Mouse (Mus musculus): ENCODE measurements around the gene Styxl1.

Styxl1 gene

DNA sequence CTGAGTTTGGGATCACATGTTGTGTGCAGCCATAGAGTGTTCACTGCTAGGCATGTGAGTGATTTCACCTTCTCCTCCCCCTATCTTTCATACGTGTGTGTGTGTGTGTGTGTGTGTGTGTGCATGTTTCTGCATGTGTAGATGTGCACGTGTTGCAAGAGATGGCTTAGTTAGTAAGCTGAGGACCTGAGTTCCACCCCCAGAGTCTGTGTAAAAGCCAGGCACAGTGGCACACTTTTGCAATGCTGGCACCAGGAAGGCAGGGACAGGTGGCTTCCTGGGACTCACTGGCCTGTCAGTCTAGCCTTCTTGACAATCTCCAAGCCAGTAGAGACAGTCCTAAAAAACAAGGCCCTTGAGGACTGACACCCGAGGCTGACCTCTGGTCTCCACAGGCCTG, 13.2 kb downstream of the Styxl1 start:
- no peak for DNase-seq (ENCODE audit: low read depth, low spot score)

DNA sequence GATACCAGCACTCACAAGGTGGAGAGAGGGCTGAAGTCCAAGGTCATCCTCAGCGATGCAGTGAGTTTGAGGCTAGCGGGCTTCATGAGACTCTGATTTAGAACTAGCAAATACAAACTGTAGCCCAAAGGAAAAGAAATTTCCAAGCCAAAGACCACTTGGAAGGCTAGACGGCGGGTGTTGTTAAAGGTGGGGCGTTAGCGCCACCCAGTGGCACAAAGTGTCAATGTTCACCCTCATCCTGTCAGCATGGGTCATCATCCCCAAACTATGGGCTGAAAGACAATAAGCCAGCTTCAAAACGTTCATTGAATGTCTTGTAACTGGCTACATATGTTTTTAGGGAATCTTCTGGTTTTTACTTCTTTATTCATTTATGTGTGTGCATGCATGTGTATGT, 14.7 kb downstream of the Styxl1 start:
- DNase-seq (ENCODE audit: low read depth, low spot score) = peak; percentile 59

- no peak for DNase-seq (ENCODE audit: low read depth, low spot score)
These were observed 16.3 kb downstream of the Styxl1 start for GRCm38 (mm10) chr5:135761881-135762280.

- no peak for DNase-seq (ENCODE audit: low read depth, low spot score)
These were observed 26.6 kb downstream of the Styxl1 start for GRCm38 (mm10) chr5:135751595-135751994.

- no peak for DNase-seq (ENCODE audit: low read depth, low spot score)
These were observed 27.1 kb downstream of the Styxl1 start for GRCm38 (mm10) chr5:135751041-135751440.

DNA sequence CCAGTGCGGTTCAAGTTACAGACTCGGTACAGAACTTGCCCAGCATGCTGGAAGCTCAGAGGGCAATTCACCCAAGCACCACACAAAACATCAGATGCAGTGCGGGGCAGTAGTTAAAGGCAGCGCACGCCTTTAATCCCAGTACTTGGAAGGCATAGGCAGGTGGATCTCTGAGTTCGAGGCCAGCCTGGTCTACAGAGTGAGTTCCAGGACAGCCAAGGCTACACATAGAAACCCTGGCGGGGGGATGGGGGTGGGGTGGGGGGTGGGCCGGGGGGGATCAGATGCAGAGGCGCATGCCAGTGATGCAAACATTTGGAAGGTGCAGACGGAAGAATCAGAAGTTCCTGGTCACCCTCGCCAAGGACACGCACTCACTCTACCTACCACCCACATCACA, 33.4 kb downstream of the Styxl1 start:
- DNase-seq (ENCODE audit: low read depth, low spot score) = no peak

- DNase-seq (ENCODE audit: low read depth, low spot score) = peak; percentile 91
These were observed 34.2 kb downstream of the Styxl1 start, which contains the start of gene Tmem120a for GRCm38 (mm10) chr5:135743741-135744609. Gene Tmem120a, minus strand, starts transcription at chr5:135744448.

DNA sequence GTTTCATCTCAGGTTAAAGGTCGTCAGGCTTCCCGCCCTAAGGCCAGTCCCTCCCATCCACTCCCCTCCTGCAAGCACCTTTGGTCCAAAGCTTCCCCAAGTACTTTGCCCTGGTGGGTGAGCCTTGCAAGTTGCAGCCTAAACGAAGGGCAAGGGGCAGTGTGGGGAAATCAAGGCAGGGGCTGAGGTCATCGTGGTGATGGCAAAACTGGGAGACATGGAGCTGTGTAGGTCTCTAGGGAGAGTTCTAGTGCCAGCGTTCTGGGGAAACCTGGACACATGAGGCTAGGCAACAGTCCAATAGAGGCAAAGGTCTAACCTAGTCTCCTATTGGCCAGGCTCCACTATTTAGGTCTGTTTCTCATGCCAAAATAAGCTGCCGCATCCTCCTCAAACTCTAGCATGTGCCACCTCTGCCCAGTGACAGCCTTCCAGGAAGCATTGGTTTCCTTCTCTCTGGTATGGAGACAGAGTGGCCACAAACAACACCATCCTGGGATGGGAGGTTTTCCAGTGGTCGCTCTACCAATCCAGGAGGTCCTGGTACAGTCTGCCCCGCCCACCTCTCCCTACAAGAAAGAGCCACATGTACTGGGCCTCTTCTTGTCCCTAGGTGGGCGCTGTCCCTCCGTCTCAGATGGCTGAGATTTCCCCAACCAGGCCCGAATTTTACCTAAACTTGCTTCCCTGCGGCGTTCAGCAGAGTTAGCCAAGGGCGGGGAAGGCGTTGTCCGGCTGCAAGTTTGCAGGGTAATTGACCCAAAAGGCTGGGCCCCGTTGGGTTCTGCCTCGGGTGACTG, 35.0 kb downstream of the Styxl1 start:
- DNase-seq (ENCODE audit: low read depth, low spot score) = peak; percentile 10

DNA sequence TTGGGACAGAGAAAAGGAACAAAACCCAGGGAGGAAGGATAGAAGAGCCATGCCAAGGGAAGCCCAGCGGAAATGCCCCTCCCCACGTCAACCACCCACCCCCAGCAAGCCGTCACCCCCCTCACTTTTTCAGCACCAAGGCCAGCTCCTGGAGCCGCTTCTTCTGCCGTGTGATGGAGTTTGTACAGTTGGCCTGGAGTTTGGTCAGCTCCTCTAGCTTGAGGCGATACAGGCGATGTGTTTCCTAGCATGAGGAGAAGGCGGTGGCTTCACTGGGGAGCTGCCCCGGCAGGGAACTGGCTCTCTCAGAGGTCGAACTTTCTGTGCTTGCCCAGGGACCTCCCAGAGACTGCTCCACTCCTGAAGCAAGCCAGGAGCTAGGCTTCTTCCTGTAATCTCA, 36.0 kb downstream of the Styxl1 start:
- DNase-seq (ENCODE audit: low read depth, low spot score) = no peak

- no peak for DNase-seq (ENCODE audit: low read depth, low spot score)
These were observed 39.9 kb downstream of the Styxl1 start for GRCm38 (mm10) chr5:135738266-135738665.

DNA sequence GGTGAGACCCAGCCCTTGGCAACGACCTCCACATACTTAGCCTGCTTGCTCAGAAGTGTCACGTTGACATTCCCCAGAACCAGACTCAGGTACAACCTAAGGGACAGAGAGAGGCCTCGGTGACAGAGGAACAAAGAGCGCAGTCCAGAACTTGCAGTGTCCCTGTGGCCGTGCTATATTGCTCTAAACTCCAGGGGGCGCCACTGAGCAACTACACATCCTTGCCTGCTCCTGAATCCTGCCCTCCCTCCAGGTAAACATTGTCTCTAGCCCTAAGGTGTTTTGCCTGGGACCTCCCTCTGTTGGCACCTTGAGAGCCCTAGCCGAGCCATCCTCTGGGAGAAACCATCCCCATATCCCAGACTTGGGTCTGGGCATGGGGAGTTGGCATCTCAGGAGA, 41.0 kb downstream of the Styxl1 start:
- DNase-seq (ENCODE audit: low read depth, low spot score) = peak; percentile 28

GRCm38 (mm10) chr5:135736544-135736943, 41.6 kb downstream of the Styxl1 start:
- no peak for DNase-seq (ENCODE audit: low read depth, low spot score)

DNA sequence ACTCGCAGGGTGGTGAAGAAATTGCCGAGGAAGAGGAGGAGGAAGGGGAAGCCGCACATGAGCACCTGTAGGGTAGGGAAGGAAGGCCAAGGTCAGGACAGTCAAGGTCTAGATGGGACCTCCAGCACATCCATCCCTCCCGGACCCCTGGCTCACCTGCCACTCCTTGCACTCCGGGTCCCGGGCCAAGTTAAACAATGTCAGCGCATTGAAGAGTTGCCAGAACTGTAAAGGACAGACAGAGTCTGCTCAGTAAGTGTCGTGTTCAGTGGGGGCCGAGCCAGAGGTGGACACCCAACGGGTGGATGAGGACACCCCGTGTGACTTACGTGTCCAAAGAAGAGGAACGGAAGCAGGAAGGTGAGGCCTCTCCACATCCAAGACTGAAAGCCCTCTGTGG, 42.4 kb downstream of the Styxl1 start:
- no peak for DNase-seq (ENCODE audit: low read depth, low spot score)

DNA sequence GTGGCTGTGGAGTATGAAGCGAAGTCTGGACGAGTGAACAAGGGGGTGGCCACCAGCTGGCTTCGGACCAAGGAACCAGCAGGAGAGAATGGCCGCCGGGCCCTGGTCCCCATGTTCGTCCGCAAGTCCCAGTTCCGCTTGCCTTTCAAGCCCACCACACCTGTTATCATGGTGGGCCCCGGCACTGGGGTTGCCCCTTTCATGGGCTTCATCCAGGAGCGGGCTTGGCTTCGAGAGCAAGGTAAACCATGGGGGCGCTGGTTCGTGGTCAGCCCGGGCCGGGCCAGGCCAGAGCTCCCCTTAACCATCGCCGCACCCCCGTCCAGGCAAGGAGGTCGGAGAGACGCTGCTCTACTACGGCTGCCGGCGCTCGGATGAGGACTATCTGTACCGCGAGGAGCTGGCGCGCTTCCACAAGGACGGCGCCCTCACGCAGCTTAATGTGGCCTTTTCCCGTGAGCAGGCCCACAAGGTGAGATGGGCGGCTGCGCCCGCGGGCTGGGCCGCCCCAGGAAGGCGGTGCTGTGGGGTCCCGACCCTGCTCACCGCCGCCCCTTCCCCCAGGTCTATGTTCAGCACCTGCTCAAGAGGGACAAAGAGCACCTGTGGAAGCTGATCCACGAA, 44.0 kb downstream of the Styxl1 start:
- DNase-seq (ENCODE audit: low read depth, low spot score) = no peak

GRCm38 (mm10) chr5:135733071-135733470, 45.1 kb downstream of the Styxl1 start:
- DNase-seq (ENCODE audit: low read depth, low spot score) = no peak

DNA sequence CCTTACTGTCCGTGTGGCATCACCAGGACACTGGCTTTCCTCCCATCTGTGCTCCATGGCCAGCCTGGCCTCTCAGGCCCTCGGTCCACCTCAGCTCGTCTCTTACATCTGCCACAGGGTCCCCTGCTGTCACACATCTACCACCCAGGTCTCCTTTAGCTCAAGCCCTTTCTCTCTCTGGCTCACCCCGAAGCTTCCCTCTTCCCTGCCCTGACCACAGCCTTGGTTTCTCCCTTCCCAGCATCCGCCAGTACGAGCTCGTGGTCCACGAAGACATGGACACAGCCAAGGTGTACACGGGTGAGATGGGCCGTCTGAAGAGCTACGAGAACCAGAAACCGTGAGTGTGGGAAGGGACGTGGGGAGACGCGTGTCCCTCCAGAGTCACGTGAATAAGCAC, 46.9 kb downstream of the Styxl1 start:
- DNase-seq (ENCODE audit: low read depth, low spot score) = no peak

GRCm38 (mm10) chr5:135730916-135731315, 47.3 kb downstream of the Styxl1 start:
- DNase-seq (ENCODE audit: low read depth, low spot score) = no peak

DNA sequence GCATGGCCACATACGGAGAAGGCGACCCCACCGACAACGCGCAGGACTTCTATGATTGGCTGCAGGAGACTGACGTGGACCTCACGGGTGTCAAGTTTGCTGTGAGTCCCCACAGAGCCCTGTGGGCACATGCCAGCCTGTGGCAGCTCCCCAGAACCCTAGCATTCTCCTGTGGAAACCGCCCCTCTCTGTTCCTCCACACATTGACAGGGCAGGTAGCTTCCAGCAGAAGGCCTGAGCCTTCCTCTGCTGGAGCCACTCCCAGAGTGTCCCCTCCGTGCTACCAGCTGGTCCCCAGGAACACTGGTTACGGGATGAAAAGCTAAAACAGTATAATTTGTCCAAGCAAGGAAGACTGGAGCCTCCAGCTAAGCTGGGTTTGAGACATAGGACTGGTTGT, 47.9 kb downstream of the Styxl1 start:
- no peak for DNase-seq (ENCODE audit: low read depth, low spot score)

- no peak for DNase-seq (ENCODE audit: low read depth, low spot score)
These were observed 48.8 kb downstream of the Styxl1 start for GRCm38 (mm10) chr5:135729351-135729750.

GRCm38 (mm10) chr5:135728361-135728760, 49.8 kb downstream of the Styxl1 start:
- no peak for DNase-seq (ENCODE audit: low read depth, low spot score)

- DNase-seq (ENCODE audit: low read depth, low spot score) = no peak
These were observed 50.3 kb downstream of the Styxl1 start for GRCm38 (mm10) chr5:135727871-135728270.

- no peak for DNase-seq (ENCODE audit: low read depth, low spot score)
These were observed 51.4 kb downstream of the Styxl1 start for GRCm38 (mm10) chr5:135726641-135727346.

Data from A20 (cell line).